Mouse (Mus musculus) bone marrow macrophage, adult 2 months (primary cell): ENCODE data around the gene 2610528A11Rik.

ENCODE experiments used
- CTCF ChIP-seq: IDR thresholded peaks from 2 replicates; pipeline ENCODE4 v1.5.1; 2012; ENCODE audit warnings: low read depth, mild to moderate bottlenecking, low read length, moderate library complexity
- POLR2A ChIP-seq: IDR thresholded peaks from 2 replicates; pipeline ENCODE4 v1.6.1; 2012; ENCODE audit warnings: mild to moderate bottlenecking, low read depth, low read length, borderline replicate concordance

- no peak for TF ChIP-seq POLR2A
- TF ChIP-seq CTCF, result no peak
Measured at GRCm38 (mm10) chr14:37110456-37110855, 3.4 kb downstream of the 2610528A11Rik start.
